Mouse (Mus musculus): ENCODE results near the gene Dock10.

The Dock10 gene

DNA sequence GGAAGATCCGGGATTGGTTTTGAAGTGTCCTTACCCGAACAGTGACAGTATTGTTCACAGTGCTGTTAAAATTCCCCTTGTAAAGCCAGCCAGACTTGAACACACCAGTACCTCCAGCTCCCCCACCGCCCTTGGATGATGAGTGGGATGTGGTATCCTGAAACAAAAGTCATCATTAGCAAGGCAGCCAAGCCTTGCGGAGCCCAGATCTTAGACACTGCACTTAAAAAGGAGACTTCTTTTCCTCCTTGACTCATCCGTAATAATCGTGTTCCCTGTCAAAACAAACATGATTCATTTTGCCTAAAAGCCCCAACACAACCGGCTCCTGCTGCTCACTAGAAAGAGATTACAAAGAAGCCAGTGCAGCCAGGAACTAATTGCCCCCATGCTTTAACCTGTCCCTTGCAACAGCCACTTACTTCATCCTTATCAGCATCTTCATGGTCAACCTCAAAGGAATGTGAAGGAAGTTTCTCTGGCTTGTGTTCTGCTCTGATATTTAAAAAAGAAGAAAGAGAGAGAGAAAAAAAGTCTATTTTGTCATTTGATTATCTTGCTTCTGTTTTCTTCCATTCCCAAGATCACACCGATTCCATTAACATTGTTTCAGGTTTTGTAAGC is 152.1 kb downstream of the Dock10 start:
- DNase-seq: no peak

DNA sequence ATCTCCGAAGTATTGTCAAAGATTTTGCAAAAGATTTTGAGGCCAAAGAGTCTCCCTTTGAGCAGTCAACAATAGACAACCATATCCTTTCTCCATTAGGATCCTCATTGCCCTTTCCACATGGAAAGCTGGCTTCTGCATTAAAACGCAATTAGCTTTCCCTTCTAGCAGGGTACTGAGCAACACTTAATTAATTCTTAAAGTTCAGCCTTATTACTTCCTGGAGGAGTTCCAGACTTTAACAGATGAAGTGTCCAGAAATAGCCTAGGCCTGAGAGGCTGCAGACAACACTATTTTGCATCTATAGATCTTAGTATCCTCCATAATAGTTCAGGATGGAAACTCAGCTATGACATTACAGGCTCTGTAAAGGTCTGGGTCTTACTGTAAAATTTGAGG is 154.0 kb downstream of the Dock10 start:
- DNase-seq: no peak

DNA sequence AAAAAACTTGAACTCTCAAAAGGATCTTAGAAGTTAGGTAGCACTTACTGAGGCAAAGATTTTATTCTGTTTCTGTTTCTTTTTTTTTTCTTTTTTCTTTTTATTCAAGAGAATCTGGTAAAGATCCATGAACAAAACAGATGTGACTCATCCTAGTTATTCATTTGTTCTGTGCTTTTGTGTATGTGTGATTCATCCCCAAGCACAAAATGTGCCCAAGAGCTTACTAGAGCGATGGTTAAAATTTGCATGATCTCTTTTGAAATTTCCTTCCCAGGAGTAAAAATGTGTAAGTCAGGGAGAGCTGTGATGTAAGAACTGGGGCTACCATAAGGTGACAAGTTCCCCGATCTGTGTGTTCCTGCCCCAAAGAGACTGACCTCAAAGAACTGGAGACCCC is 155.2 kb downstream of the Dock10 start:
- no peak for DNase-seq

DNA sequence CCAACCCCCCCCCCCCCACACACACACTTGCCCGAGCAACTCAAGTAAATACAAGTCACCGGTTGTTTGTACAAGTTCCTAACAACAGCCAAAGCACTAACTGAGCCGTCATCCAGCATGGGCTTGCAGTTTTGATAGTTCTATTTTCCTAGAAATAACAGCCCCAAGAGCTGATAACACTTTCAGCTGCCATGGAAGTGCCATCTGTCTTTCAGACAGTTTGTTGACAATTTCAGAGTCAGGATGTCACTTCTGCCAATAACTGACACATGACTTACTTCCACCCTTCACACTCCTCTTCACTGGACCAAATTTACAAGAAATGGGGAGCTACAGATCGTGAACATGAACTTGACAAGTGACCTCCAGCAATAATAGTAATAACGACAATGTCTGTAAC is 175.0 kb downstream of the Dock10 start:
- no peak for DNase-seq

DNA sequence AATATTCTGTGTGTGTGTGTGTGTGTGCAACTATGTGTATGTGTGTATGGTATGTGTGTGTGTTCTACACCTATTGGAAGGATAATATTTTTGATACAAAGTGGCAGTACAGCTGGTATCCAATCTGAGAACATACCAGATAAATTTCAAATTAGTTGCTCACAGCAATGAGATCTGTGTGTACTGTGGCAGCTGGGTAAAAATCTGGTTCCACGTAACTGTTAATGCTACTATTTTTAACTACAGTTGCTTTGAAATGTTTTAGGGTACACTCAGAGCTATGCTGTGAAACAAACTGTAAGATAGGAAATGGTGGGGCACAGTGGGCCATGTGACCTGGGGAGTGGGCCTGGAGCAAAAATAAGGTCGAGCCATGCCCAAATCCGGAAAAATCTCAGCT is 176.1 kb downstream of the Dock10 start:
- no peak for DNase-seq

DNA sequence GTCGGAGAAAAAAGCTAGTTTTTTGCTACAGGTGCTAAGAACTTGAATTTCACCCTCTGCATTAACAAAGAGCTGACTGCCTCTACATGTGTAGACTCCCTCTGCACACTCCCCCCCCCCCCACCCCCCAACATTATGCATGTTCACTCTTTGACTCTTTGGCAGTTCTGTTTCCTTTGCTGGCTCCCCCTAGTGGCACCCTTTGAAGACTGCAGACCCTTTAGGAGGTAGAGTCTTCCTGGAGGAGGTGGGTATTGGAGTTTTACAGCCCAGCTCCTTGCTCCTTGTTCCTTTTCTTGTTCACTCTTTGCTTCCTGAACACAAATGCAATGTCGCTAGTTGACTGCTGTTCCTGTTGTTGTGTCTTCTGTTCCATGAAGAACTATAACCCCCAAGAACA is 181.4 kb downstream of the Dock10 start:
- DNase-seq: no peak

DNA sequence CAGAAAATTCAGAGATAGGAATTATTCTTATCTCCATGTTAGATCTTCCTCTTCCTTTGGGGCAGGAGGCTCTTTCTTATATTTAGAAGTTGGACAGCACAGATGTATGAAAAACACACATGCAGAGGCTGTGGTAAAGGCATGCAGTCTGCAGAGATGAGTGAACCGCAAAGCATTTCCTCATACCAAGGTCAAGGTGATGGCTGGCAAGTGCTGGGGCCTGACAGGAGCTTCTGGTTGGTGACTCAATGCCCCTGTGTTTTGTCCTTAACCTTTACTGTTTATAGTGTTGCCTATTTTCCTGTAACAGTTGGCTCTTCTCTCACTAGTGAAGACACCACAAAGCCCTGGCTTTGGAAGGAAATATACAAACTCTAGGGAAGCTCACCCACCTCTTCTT is 201.9 kb downstream of the Dock10 start:
- DNase-seq: no peak

DNA sequence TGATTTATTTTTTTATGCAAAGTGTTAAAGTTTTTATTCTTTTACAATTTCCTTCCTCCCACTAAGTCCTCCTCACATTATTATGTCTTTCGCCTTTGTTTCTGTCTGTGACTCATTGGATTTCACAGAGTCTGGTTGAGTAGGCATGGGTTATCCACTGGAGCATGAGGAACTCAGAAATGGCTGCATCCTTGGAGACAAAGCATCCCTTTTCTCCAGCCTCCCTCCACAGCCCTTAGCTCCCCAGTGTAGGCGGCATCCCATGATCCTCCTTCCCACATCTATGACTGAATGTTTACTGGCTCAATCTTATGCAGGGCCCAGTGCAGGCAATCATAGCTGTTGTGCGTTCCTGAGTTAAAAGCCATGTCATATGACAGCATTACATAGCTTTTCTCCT is 216.8 kb downstream of the Dock10 start:
- no peak for DNase-seq

DNA sequence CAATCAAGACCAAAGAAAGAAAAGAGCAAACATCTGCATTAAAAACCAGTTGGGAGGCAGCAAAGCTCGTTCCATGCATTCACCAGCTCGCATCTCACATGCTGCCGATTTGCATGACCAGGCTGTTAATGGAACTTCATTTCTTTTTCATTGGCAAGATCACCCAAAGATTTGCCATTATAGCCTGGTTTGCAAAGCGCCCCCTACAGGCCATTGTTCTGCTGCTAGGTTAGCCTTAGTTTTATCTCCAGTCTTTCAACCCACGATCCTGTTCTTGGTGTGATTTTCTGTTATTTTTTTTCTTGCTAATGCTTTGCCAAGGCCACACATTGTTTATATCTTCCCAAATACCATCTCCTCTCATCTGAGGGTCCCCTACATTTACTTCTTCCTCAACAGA is 236.1 kb downstream of the Dock10 start:
- DNase-seq: no peak

DNA sequence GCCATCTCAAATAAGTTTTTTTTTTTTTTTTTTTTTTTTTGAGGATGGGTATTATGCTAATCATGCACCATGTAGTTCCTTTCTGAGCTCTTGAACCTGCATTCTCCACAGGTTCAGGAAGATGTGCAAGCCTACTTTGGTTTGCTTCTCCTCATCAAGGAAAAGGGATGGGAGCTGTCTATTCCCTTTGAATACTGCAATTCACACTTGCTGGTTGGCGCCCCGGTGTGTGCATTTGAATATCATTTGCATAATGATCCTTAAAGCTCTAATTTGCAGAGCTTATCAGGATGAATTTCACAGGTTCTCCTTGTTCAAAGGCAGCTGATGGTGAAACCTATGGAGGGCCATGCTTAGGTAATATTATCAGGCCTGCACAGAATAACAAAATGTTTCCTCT is 237.9 kb downstream of the Dock10 start:
- DNase-seq: no peak

DNA sequence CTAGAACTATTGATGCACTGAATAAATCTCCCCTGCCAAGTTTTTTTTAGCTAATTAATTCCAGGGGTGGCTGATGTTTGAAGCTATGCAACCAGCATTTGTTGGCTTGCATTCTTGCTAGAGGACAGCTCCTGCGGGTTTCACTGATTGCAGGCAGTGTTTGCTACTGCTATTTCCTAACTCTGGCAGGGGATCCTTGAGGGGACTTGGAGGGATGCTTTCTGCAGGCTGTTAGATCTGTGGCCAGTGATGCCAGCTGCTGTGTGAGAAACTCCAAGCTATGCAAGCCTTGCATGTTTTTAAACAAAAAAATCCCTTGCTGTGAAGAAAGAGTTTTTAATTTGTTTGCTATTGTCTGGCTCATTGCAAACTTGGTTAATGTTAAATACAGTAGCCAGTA is 238.4 kb downstream of the Dock10 start:
- no peak for DNase-seq

DNA sequence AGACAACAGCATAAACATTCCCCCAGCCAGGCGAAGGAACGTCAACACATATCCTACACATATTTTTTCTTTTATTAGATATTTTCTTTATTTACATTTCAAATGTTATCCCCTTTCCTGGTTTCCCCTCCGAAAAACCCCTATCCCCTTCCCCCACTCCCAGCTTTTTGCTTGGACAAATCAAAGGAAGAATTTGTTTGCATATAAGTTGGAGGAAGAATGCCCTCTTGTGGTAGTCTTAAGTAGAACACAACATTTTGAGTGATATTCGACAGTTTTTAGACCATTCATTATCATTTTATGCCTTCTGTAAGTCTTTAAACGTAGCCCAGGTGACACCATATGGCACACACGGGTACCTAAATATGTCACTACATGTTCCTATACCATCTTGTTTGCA is 242.5 kb downstream of the Dock10 start:
- no peak for DNase-seq

DNA sequence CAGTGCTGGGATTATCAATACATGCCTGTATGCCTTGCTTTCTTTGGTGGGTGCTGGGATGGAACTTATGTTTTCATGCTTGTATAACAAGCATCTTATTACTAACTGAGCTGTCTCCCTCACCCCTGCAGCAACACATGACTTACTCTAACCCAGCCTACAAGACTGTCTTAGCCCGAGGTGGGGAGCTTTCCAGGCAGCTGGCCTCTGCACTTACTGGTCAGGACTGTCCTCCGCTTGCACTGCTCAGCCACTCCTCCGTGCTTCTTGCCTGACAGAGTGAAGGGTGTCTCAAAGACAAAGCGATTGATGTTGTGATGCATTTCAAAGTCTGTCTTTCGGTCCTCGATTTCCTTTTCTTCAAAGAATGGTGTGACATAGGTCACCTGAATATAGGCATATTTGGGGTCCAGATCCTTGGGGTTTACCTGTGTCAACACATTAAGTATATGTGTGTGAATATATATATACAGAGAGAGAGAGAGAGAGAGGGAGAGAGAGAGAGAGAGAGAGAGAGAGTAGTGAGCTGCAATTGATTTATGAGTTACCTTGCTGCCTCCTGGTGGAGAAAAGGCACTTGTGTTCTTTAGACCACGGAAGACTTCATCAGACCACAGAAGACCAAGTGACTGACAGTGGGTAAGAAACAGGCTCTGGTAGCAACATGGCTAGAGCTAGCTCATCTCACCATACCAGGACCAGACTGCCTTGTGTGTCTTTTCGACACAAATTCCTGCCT is 245.9 kb downstream of the Dock10 start:
- no peak for DNase-seq

DNA sequence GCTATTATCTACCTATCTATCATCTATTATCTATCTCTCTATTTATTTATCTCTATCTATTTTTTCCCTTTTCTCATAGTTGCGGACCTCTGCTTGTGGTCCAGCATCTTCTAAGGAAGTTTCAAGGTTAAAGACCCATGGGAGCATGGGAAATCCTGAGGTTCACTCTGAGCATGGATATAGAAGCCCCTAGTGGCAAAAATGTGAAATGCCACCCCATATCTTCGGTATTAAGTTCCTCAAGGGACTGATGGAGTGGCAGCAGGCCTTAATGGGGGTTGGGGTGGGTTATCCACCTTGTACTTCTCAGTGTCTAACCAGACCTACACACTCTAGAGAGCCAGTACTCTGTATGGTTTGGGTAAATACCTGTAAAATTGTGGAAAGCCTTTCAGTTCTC is 253.6 kb downstream of the Dock10 start:
- no peak for DNase-seq

DNA sequence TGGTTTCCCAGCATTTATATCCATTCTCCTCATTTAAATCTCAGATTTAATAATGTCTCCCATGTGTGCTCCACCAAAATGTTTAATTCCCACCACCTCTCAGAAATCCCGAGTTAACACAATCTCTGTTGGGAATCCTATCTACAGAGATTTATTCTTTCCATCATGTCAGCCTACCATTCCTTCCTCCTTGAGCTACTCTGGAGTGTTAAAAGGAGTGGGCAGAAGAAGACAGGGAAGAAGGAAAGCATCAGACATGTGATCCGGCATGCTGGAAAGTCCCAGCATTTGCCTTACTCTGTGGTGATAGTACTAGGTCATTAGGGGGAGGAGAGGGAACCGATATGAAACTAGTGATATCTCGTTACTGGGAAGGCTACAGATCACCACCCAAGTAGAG is 254.2 kb downstream of the Dock10 start:
- no peak for DNase-seq

DNA sequence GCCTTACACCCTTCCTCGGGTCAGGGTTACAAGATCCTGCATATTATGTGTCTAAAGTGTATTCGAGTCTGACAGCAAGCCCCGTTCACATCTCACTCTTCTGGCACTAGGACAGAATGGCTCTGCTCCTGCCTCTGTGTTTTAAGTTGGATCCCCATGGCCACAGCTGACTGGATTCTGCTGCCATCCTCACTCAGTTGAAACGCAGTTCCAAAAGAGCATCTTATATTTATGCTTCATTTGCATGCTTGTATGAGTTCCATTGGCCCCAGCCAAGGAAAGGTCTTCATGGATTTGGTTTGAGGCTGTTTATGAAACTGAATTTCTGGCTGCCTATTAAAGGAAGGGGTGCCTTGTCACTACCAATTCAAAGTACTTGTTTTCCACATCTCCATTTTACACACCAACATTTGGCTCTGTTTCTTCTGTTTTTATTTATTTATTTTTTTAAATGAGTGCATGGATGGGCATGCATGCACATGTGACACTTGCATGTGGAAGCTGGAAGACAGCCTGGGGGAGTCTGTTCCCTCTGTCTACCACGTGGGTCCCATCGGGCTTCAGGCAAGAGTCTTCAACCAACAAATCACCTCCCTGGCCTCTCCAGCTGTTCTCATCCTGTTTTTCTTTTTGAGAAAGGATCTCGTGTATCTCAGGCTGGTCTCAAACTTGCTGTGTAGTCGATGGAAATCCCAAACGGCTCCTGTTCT is 255.7 kb downstream of the Dock10 start:
- no peak for DNase-seq

DNA sequence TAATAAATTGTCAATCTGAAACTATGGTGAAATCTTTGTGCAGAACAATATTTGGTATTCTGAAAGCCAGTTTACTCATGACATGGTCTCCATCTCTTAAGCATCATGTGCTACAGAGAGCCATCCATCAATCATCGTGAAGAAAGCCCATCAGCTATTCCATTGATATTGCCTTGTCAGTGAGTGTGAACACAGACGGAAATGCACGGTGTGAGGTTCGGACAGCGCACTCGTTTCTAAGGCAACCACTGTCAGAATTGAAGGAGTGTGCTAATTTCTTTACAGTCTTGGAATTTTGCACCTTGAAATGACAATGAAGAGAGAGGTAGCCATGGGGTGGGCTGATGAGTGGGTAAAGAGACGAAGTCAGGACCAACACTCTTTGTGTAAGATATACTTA is 259.1 kb downstream of the Dock10 start:
- DNase-seq: no peak

DNA sequence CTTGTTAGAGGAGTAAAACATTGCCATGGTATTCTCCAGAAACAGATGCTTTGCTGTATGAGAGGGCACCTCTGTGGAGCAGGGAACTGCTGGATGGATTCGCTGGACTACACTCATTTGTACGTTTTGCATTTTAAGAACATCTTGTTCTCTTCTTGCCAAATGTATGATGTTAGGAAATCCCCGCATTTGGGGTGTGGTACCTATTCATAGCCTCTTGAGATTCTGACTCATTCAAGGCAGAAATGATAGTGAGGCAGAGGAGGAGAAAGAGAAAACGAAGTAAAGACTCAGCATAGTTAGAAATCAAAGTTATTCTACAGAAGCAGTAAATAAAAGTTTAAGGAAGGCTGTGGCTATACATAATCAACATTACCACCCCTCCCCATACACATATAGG is 262.0 kb downstream of the Dock10 start:
- no peak for DNase-seq

DNA sequence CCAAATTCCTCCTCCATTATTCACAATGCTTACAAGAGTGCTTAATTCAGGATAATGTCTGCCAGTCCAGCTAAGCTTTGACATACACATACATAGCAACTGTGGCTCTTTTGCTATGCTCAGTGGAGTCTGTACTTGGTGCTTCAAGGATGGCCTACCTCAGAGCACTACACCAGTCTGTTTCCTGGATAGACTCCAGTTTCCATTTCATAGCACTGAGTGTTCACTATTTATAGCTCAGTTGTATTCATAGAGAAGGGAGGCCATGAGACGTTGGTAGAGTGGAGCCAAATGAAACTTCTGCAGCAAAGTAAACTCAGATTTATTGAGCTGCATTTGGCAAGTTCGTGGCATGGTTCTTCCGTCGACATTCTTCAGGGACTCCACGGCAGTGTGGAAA is 274.9 kb downstream of the Dock10 start:
- no peak for DNase-seq

DNA sequence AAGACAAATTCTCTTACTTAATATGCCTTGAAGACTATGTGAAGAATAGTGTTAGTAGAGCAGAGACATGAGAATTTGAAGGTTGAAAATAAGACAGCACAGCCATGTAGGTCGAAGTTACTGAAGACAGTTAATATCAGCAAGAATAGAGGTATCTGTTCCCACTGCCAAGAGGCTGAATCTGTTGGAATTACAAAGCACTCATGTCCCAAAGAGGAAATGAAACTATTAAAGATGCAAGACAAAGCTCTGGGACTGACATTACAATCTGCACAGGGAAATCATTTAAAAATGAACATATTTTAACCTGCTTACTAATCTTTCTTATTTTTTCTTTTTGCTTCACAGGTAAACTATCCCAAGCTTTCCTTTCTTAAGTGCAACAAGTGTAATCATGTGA is 283.4 kb downstream of the Dock10 start:
- DNase-seq: no peak

DNA sequence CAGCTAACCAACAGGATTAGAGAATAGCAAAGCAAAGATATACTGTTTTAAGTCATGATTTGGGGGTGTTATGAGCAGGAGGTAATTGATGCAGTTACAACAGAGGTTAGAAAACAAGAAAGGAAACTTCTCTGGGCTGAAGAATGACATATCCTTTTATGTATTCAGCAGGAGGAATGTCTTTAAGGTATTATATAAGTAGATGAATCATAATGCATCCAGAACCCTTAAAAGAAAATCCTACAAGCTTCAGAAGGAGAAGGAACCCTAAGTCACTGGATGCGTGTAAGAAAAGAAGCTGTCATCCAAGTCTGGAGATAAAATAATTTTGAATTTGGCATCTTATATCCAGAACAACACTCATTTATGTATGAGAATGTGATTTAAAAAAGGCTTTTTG is 285.9 kb downstream of the Dock10 start:
- no peak for DNase-seq

DNA sequence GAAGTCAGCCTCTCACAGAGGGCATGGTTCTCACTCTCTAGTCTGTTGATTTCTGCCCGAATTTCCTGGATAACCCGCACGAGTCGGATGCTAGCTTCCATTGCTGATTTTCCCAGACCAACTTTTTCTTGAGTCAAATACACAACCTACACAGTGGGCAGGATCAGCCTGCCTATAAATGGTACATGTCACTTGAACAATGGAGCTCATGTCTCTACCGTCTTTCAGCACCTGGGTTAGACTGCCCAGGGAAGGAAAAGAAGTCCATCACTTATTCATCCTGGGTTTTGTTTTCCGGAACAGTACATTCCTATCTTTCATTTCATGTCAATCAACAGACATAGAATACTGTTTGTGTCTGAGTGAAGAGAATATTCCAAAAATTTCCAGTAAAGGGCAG is 297.0 kb downstream of the Dock10 start, which contains the start of gene Gm45261:
TSS of gene Gm45261 (minus strand) at position 101 of the 400 bp plus-strand sequence.
- DNase-seq: no peak

DNA sequence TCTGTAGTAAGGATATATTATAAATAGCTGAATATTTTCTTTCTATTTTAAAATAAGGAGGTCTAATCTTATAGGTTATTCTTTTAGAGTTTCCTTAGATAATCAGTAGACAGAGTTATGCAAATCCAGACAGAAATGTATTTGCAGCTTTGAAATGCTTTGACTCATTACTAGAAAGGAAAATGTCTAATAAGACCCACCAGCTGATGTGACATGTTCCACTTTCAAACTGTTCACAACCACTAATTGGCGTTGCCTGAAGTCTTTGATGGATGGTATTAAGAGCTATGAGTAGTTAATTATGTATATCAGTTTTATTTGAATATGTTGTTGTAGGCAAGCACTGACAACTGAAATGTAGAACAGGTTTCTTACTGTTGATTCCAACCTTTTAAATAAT is 298.4 kb downstream of the Dock10 start:
- no peak for DNase-seq

DNA sequence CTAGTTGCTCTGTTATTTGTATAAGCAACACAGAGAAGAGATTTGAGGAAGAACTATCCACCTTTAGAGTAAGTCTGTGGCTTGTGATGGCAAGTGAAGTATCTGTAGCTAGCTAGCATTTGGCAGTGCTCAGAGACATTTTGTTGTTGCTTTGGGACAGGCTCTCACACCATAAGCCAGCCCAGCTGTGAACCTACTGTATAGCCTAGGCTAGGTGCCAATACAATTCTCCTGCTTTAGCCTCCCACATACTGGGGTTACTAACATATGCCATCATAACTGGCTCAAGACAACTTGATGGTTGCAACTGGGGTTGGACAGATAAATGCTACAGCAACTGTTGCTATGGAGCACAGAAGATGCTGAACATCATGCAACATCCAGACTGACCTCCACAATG is 298.9 kb downstream of the Dock10 start:
- DNase-seq: no peak
